Mouse (Mus musculus) left cerebral cortex, adult 6 months (tissue): ENCODE data around the gene Lifr. TPM values are rescaled to one million over a fixed set of nuclear protein-coding genes. Genes with fewer than 3 reads are reported as not detected.

Source experiments
- long read RNA-seq, 2 experiments: library from polyadenylated mRNA; unstranded; transcript quantifications; one replicate each; pipeline ENCODE4 v2.0.0; 2019 to 2020
- polyA plus RNA-seq: library from polyadenylated mRNA; unstranded; fragments of <200 nt; fragmentation: Nextera tagmentation; gene quantifications from 2 replicates; pipeline ENCODE4 v1.2.3, GENCODE M21; 2021

Lifr gene
- 15.9 and 27.4 TPM in 2 replicates for polyA plus RNA-seq
- long read RNA-seq, experiment 1, full-length matches to known transcripts, result 3 of 20 reads
- long read RNA-seq, experiment 1, partial matches to known transcripts, result 2 of 20 reads
- long read RNA-seq, experiment 1, other reads (novel, unspliced or antisense), result 15 of 20 reads
- long read RNA-seq, experiment 2, partial matches to known transcripts, result 5 of 46 reads
- long read RNA-seq, experiment 2, other reads (novel, unspliced or antisense), result 41 of 46 reads

DNA sequence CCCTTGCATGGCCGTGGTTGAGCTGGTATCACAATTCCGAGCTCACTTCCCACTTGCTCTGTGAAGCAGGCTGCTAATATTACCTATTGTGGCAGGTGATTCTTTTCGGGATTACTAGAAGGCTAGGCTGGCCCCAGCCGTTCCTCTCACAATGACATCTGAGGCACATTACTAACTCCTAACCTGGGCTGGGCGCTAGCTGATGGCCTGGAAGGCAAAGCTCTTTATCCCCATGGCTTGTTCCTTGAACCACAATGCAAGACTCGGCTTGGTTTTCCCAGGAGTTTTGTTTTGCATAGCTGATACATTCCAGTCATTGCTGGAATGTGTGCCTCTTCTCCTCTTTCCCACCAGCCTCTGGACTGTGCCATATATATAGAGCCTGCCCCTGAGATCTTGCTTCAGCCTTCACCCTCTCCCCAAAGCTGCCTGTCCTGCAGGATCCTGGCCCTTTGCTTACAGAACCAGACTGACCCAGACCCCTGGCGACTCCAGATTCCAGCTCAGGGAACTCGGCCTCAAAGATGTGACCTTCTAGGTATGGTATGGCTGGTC is at the start of gene Lifr:
Gene Lifr, plus strand, starts transcription at position 404 of the 555 bp plus-strand sequence.

Other genes starting within 250 kb of the Lifr start
- 0.85 and 1.7 TPM in 2 replicates for gene Osmr, start 215.6 kb upstream of the Lifr start, polyA plus RNA-seq